Mouse (Mus musculus): ENCODE data around the gene Magi2. TPM values are rescaled to one million over a fixed set of nuclear protein-coding genes. Genes with fewer than 3 reads are reported as not detected.
A peak's percentile ranks its signal among the peaks of the same experiment; 100 is the strongest.

Magi2 gene
- polyA plus RNA-seq, 1 experiment from 2014 or later, result 37.7 TPM

- Histone ChIP-seq H3K4me2 (ENCODE audit: low read length) (no peak overlapping the region), H3K27me3 (replicated peaks; ENCODE audit: control insufficient read depth, insufficient read depth, low read length) (no peaks in the 10 kb centered on the region), H3K9ac (replicated peaks; ENCODE audit: low read depth, low read length) (no peak overlapping the region), H3K4me1 (replicated peaks; ENCODE audit: control insufficient read depth, insufficient read depth, low read length) (0 out of 2 replicates have a peak, but pooled peaks cover 4% of the 10 kb centered on the region), H3K4me3 (replicated peaks; ENCODE audit: low read length) (no peak overlapping the region), H3K9me3 (ENCODE audit: control insufficient read depth, low read length) (no peaks in the 10 kb centered on the region), H3K36me3 (ENCODE audit: control insufficient read depth, insufficient read depth) (no peaks in the 10 kb centered on the region), H3K27ac (ENCODE audit: low read length) (no peak overlapping the region)
- ATAC-seq, result no peak
- WGBS, result 70% methylated on average over 14 of the region's 14 CpGs
Observed at GRCm38 (mm10) chr5:20634046-20634769, 1407.4 kb downstream of the Magi2 start.

GRCm38 (mm10) chr5:20634822-20635221 lies 1408.0 kb downstream of the Magi2 start:
- no peak overlapping the region for H3K27ac ChIP-seq (ENCODE audit: low read length)
- WGBS, result 66% methylated on average over 8 of the region's 8 CpGs
- H3K4me1 ChIP-seq (replicated peaks; ENCODE audit: control insufficient read depth, insufficient read depth, low read length), result 0 out of 2 replicates have a peak, but pooled peaks cover 4% of the 10 kb centered on the region
- H3K36me3 ChIP-seq (ENCODE audit: control insufficient read depth, insufficient read depth), result no peaks in the 10 kb centered on the region
- no peak overlapping the region for H3K9ac ChIP-seq (replicated peaks; ENCODE audit: low read depth, low read length)
- H3K4me2 ChIP-seq (ENCODE audit: low read length), result no peak overlapping the region
- H3K9me3 ChIP-seq (ENCODE audit: control insufficient read depth, low read length), result no peaks in the 10 kb centered on the region
- no peak for ATAC-seq
- no peak overlapping the region for H3K4me3 ChIP-seq (replicated peaks; ENCODE audit: low read length)
- H3K27me3 ChIP-seq (replicated peaks; ENCODE audit: control insufficient read depth, insufficient read depth, low read length), result no peaks in the 10 kb centered on the region

GRCm38 (mm10) chr5:20637300-20637989 lies 1410.6 kb downstream of the Magi2 start:
- no peaks in the 10 kb centered on the region for H3K9me3 ChIP-seq (ENCODE audit: control insufficient read depth, low read length)
- H3K4me3 ChIP-seq (replicated peaks; ENCODE audit: low read length), result no peak overlapping the region
- H3K36me3 ChIP-seq (ENCODE audit: control insufficient read depth, insufficient read depth), result no peaks in the 10 kb centered on the region
- H3K4me2 ChIP-seq (ENCODE audit: low read length), result no peak overlapping the region
- peaks cover 23% of the 10 kb centered on the region for H3K4me1 ChIP-seq (replicated peaks; ENCODE audit: control insufficient read depth, insufficient read depth, low read length)
- whole genome bisulfite sequencing, result 84% methylated on average over 5 of the region's 5 CpGs
- H3K9ac ChIP-seq (replicated peaks; ENCODE audit: low read depth, low read length), result no peak overlapping the region
- peak; percentile 51 for ATAC-seq
- no peaks in the 10 kb centered on the region for H3K27me3 ChIP-seq (replicated peaks; ENCODE audit: control insufficient read depth, insufficient read depth, low read length)
- no peak overlapping the region for H3K27ac ChIP-seq (ENCODE audit: low read length)

GRCm38 (mm10) chr5:20642196-20642595 lies 1415.4 kb downstream of the Magi2 start:
- Histone ChIP-seq H3K36me3 (ENCODE audit: control insufficient read depth, insufficient read depth) (no peaks in the 10 kb centered on the region), H3K27me3 (replicated peaks; ENCODE audit: control insufficient read depth, insufficient read depth, low read length) (no peaks in the 10 kb centered on the region), H3K27ac (ENCODE audit: low read length) (peak overlapping the region; percentile 8; the same call in 1 of the 2 replicates), H3K9ac (replicated peaks; ENCODE audit: low read depth, low read length) (no peak overlapping the region), H3K4me3 (replicated peaks; ENCODE audit: low read length) (no peak overlapping the region), H3K4me1 (replicated peaks; ENCODE audit: control insufficient read depth, insufficient read depth, low read length) (peaks cover 20% of the 10 kb centered on the region), H3K9me3 (ENCODE audit: control insufficient read depth, low read length) (no peaks in the 10 kb centered on the region), H3K4me2 (ENCODE audit: low read length) (no peak overlapping the region)
- WGBS, result 24% methylated on average over 7 of the region's 7 CpGs
- ATAC-seq, result peak; percentile 31

DNA sequence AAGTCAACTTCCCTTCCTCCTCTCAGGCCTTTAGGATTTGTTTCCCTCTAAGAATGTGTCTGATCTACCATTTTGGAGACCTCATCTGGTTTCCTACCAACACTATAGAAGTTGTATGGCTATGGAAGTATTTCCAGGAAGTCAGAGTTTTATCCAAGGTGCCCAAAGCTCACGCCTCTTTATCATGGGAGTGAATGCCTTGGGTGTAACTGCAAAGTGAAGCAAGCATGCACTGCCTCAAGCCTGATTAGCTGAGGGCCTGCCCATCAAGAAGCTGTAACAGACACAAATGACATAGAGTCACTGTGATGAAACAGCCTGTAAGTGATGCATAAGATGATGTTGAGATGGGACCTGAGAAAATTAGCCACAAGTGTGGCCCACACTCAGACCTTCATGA lies 1416.9 kb downstream of the Magi2 start:
- WGBS, result 97% methylated on average over 1 of the region's 1 CpGs
- Histone ChIP-seq H3K4me3 (replicated peaks; ENCODE audit: low read length) (no peak overlapping the region), H3K4me1 (replicated peaks; ENCODE audit: control insufficient read depth, insufficient read depth, low read length) (peaks cover 20% of the 10 kb centered on the region), H3K36me3 (ENCODE audit: control insufficient read depth, insufficient read depth) (no peaks in the 10 kb centered on the region), H3K27ac (ENCODE audit: low read length) (no peak overlapping the region), H3K9me3 (ENCODE audit: control insufficient read depth, low read length) (no peaks in the 10 kb centered on the region), H3K9ac (replicated peaks; ENCODE audit: low read depth, low read length) (no peak overlapping the region), H3K27me3 (replicated peaks; ENCODE audit: control insufficient read depth, insufficient read depth, low read length) (no peaks in the 10 kb centered on the region), H3K4me2 (ENCODE audit: low read length) (no peak overlapping the region)
- no peak for ATAC-seq

GRCm38 (mm10) chr5:20646947-20647346 lies 1420.1 kb downstream of the Magi2 start:
- Histone ChIP-seq H3K36me3 (ENCODE audit: control insufficient read depth, insufficient read depth) (no peaks in the 10 kb centered on the region), H3K9me3 (ENCODE audit: control insufficient read depth, low read length) (no peaks in the 10 kb centered on the region), H3K27ac (ENCODE audit: low read length) (no peak overlapping the region), H3K4me1 (replicated peaks; ENCODE audit: control insufficient read depth, insufficient read depth, low read length) (peaks cover 6% of the 10 kb centered on the region), H3K4me3 (replicated peaks; ENCODE audit: low read length) (no peak overlapping the region), H3K4me2 (ENCODE audit: low read length) (no peak overlapping the region), H3K9ac (replicated peaks; ENCODE audit: low read depth, low read length) (no peak overlapping the region), H3K27me3 (replicated peaks; ENCODE audit: control insufficient read depth, insufficient read depth, low read length) (no peaks in the 10 kb centered on the region)
- WGBS, result 88% methylated on average over 3 of the region's 3 CpGs
- ATAC-seq, result no peak

GRCm38 (mm10) chr5:20653425-20654185 lies 1426.8 kb downstream of the Magi2 start:
- no peak overlapping the region for H3K27ac ChIP-seq (ENCODE audit: low read length)
- H3K4me2 ChIP-seq (ENCODE audit: low read length), result no peak overlapping the region
- H3K27me3 ChIP-seq (replicated peaks; ENCODE audit: control insufficient read depth, insufficient read depth, low read length), result no peaks in the 10 kb centered on the region
- H3K9me3 ChIP-seq (ENCODE audit: control insufficient read depth, low read length), result no peaks in the 10 kb centered on the region
- H3K4me1 ChIP-seq (replicated peaks; ENCODE audit: control insufficient read depth, insufficient read depth, low read length), result no peaks in the 10 kb centered on the region; the same call in 1 of the 2 replicates
- no peaks in the 10 kb centered on the region for H3K36me3 ChIP-seq (ENCODE audit: control insufficient read depth, insufficient read depth)
- 70% methylated on average over 11 of the region's 11 CpGs for WGBS
- no peak for ATAC-seq
- H3K4me3 ChIP-seq (replicated peaks; ENCODE audit: low read length), result no peak overlapping the region
- no peak overlapping the region for H3K9ac ChIP-seq (replicated peaks; ENCODE audit: low read depth, low read length)

DNA sequence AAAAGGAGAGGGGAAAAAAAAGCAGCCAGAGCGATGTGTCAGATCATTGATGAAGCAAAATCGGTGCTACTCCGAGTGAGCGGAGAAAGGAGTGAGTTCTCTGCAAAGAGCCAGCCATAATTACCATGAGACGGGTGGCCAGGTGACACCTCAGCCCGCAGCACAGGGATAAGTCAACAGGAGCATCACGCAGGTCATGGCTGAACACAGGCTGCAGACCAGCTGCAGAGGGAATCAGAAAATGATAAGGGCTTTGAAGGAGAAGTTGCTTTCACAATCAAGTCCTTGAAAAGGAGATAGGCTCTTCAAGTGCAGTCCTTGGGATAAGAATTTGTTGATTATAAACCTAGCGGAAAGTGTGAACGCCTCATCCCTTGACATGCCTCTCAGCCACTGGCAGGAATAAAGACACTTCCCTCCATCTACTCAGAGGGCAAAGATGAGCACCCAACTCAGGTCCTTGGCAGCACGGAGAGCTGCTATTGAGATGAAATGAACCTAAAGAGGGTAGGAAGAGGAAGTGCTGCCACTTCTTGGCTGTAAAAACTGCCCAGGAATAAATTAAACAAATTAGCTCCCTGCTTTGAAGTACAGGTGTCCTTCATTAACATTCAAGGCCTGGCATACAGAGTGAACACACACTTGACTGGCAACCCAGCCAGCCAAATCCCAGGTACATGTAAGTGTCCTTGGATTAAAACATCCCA lies 1428.1 kb downstream of the Magi2 start:
- Histone ChIP-seq H3K4me2 (ENCODE audit: low read length) (no peak overlapping the region), H3K4me1 (replicated peaks; ENCODE audit: control insufficient read depth, insufficient read depth, low read length) (no peaks in the 10 kb centered on the region; the same call in 1 of the 2 replicates), H3K9me3 (ENCODE audit: control insufficient read depth, low read length) (no peaks in the 10 kb centered on the region), H3K9ac (replicated peaks; ENCODE audit: low read depth, low read length) (no peak overlapping the region), H3K36me3 (ENCODE audit: control insufficient read depth, insufficient read depth) (no peaks in the 10 kb centered on the region), H3K27ac (ENCODE audit: low read length) (no peak overlapping the region), H3K27me3 (replicated peaks; ENCODE audit: control insufficient read depth, insufficient read depth, low read length) (no peaks in the 10 kb centered on the region), H3K4me3 (replicated peaks; ENCODE audit: low read length) (no peak overlapping the region)
- ATAC-seq, result no peak
- WGBS, result 79% methylated on average over 10 of the region's 10 CpGs

DNA sequence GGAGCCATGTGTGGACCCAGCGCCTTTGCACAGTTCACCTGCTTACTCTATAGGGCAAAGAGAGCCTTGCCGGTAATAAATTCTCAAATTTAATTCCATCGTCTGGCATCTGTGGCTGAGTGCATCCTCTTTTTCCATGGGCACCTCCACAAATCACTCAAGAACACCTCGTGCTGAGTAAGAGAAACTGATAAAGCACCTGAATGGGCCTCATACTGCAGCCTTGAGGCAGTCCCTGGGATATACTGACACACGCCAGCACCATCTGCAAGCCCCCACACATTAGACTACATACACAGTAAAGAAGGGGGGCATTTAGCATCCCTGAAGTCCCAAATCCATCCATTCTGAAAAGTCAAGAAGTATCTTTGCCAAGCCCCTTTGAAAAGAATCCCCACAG lies 1430.2 kb downstream of the Magi2 start:
- Histone ChIP-seq H3K36me3 (ENCODE audit: control insufficient read depth, insufficient read depth) (no peaks in the 10 kb centered on the region), H3K27me3 (replicated peaks; ENCODE audit: control insufficient read depth, insufficient read depth, low read length) (no peaks in the 10 kb centered on the region), H3K27ac (ENCODE audit: low read length) (no peak overlapping the region), H3K9me3 (ENCODE audit: control insufficient read depth, low read length) (no peaks in the 10 kb centered on the region), H3K9ac (replicated peaks; ENCODE audit: low read depth, low read length) (no peak overlapping the region), H3K4me3 (replicated peaks; ENCODE audit: low read length) (no peak overlapping the region), H3K4me2 (ENCODE audit: low read length) (no peak overlapping the region), H3K4me1 (replicated peaks; ENCODE audit: control insufficient read depth, insufficient read depth, low read length) (no peaks in the 10 kb centered on the region; the same call in 1 of the 2 replicates)
- no peak for ATAC-seq
- WGBS, result 88% methylated on average over 5 of the region's 5 CpGs
